Mouse (Mus musculus) ovary, adult 18-20 months (tissue): Measurements from ENCODE around the gene Tmem104.
A peak's percentile ranks its signal among the peaks of the same experiment; 100 is the strongest.

ENCODE experiments used
- DNase-seq: peaks from one replicate; pipeline ENCODE4 v3.0.0; 2022; ENCODE audit warnings: low spot score, mixed read lengths

Gene Tmem104

GRCm38 (mm10) chr11:115264862-115265668 is 77.8 kb downstream of the Tmem104 start:
- no peak for DNase-seq

- no peak for DNase-seq
Measured at GRCm38 (mm10) chr11:115265771-115266399, 78.6 kb downstream of the Tmem104 start.

- DNase-seq = no peak
Measured at GRCm38 (mm10) chr11:115266400-115266778, 79.1 kb downstream of the Tmem104 start.

GRCm38 (mm10) chr11:115267061-115267883 is 80.0 kb downstream of the Tmem104 start, which contains the start of gene Grin2c:
Grin2c (minus strand) TSS chr11:115267243.
- DNase-seq = no peak

- DNase-seq = no peak
Measured at GRCm38 (mm10) chr11:115267958-115268357, 80.7 kb downstream of the Tmem104 start.

- DNase-seq = no peak
Measured at GRCm38 (mm10) chr11:115269330-115270066, 82.2 kb downstream of the Tmem104 start.

- peak; percentile 51 for DNase-seq
Measured at GRCm38 (mm10) chr11:115270148-115270861, 83.0 kb downstream of the Tmem104 start.

- no peak for DNase-seq
Measured at GRCm38 (mm10) chr11:115271052-115271451, 83.8 kb downstream of the Tmem104 start.

GRCm38 (mm10) chr11:115271481-115271880 is 84.2 kb downstream of the Tmem104 start:
- no peak for DNase-seq

- peak; percentile 65 for DNase-seq
Measured at GRCm38 (mm10) chr11:115272894-115273498, 85.7 kb downstream of the Tmem104 start.

GRCm38 (mm10) chr11:115273735-115274134 is 86.4 kb downstream of the Tmem104 start:
- DNase-seq = no peak

GRCm38 (mm10) chr11:115274178-115274577 is 86.9 kb downstream of the Tmem104 start:
- no peak for DNase-seq

- DNase-seq = no peak
Measured at GRCm38 (mm10) chr11:115274771-115275170, 87.5 kb downstream of the Tmem104 start.

GRCm38 (mm10) chr11:115275509-115275908 is 88.2 kb downstream of the Tmem104 start:
- DNase-seq = peak; percentile 75

- DNase-seq = no peak
Measured at GRCm38 (mm10) chr11:115275954-115276353, 88.7 kb downstream of the Tmem104 start.

GRCm38 (mm10) chr11:115276780-115277603 is 89.7 kb downstream of the Tmem104 start, which contains the start of gene Fdxr:
Fdxr (minus strand) TSS chr11:115277050.
- DNase-seq = peak; percentile 99

GRCm38 (mm10) chr11:115277604-115277975 is 90.3 kb downstream of the Tmem104 start:
- DNase-seq = no peak

- DNase-seq = no peak
Measured at GRCm38 (mm10) chr11:115278176-115278575, 90.9 kb downstream of the Tmem104 start.

GRCm38 (mm10) chr11:115279726-115280125 is 92.4 kb downstream of the Tmem104 start:
- DNase-seq = no peak

- no peak for DNase-seq
Measured at GRCm38 (mm10) chr11:115282295-115282694, 95.0 kb downstream of the Tmem104 start.
